Mouse (Mus musculus) limb, embryonic 12.5 days (tissue): ENCODE results near the gene BC004004. TPM values are rescaled to one million over a fixed set of nuclear protein-coding genes. Genes with fewer than 3 reads are reported as not detected.
"Not testable (repeated sequence)": the region's sequence is repeated elsewhere in the genome, so short reads cannot be mapped to it uniquely, and the experiment has no call there.

Experiments
- ATAC-seq: fragments of 200-750 bp; cut with Nextera tagmentation; 2 replicates; pipeline ENCODE4 v1.8.0; 2017; ENCODE audit warnings: low read depth, moderate TSS enrichment; ENCODE audit not compliant: insufficient number of reproducible peaks, insufficient read depth, low FRiP score, low TSS enrichment
- H3K27ac ChIP-seq: fragments of 300-500 bp; sonication (generic); 2 replicates; pipeline ENCODE4 v1.5.1; 2016; ENCODE audit warnings: mild to moderate bottlenecking, moderate library complexity
- H3K27me3 ChIP-seq: fragments of 300-500 bp; sonication (generic); 2 replicates; pipeline ENCODE4 v1.6.1; 2016; ENCODE audit warnings: mild to moderate bottlenecking, moderate library complexity
- H3K36me3 ChIP-seq: fragments of 300-500 bp; sonication (generic); 2 replicates; pipeline ENCODE4 v1.6.1; 2016; ENCODE audit warnings: mild to moderate bottlenecking, moderate library complexity
- H3K4me1 ChIP-seq: fragments of 300-500 bp; sonication (generic); replicated peaks from 2 replicates; pipeline ENCODE4 v1.6.1; 2016
- H3K4me2 ChIP-seq: fragments of 300-500 bp; sonication (generic); 2 replicates; pipeline ENCODE4 v1.6.1; 2016; ENCODE audit warnings: mild to moderate bottlenecking, moderate library complexity
- H3K4me3 ChIP-seq: fragments of 300-500 bp; sonication (generic); replicated peaks from 2 replicates; pipeline ENCODE4 v1.5.1; 2016; ENCODE audit warnings: mild to moderate bottlenecking
- H3K9ac ChIP-seq: fragments of 300-500 bp; sonication (generic); replicated peaks from 2 replicates; pipeline ENCODE4 v1.6.1; 2016; ENCODE audit warnings: mild to moderate bottlenecking, moderate library complexity
- H3K9me3 ChIP-seq: fragments of 300-500 bp; sonication (generic); 2 replicates; pipeline ENCODE4 v1.6.1; 2016; ENCODE audit warnings: mild to moderate bottlenecking, moderate library complexity
- WGBS: fragments of 180-500 bp; shearing (Covaris S2); methylation state at CpG from one replicate; pipeline ENCODE4 v1.1.7; 2016; 5-methylcytosine and 5-hydroxymethylcytosine counted together
- polyA plus RNA-seq: library from polyadenylated mRNA; unstranded; fragments of >200 nt; fragmentation: Nextera tagmentation; extraction: Ambion mirVana; gene quantifications from 2 replicates; pipeline ENCODE4 v1.2.1, GENCODE M21; 2016

BC004004 gene
- polyA plus RNA-seq, 1 experiment from 2014 or later: 52.8 TPM

DNA sequence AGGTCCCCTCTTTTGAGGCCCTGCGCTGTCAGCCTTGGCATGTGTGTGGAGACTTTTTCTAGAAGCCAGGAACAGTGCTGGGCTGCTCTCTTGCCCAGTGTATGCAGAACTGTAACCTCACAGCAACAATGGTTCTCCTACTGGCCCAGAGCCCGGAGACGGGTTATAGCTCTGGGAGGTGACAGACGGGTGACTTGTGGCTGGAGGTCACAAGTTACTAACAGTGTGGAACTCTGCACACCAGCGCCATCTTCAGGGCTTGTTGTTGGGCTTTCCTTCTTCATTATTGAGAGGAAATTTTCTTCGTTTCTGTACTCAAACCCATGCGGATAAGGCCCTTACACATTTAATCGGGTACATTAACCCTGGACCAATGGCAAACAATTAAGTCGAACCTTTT, 19.1 kb upstream of the BC004004 start:
- no peak overlapping the region for H3K4me2 ChIP-seq
- ATAC-seq: no peak
- H3K27ac ChIP-seq: no peak overlapping the region
- no peaks in the 10 kb centered on the region for H3K27me3 ChIP-seq
- peaks cover 27% of the 10 kb centered on the region for H3K4me1 ChIP-seq
- H3K36me3 ChIP-seq: peaks cover 56% of the 10 kb centered on the region
- H3K9me3 ChIP-seq: no peaks in the 10 kb centered on the region
- no peak overlapping the region for H3K4me3 ChIP-seq
- no peak overlapping the region for H3K9ac ChIP-seq
- WGBS: 63% methylated on average over 9 of the region's 9 CpGs

DNA sequence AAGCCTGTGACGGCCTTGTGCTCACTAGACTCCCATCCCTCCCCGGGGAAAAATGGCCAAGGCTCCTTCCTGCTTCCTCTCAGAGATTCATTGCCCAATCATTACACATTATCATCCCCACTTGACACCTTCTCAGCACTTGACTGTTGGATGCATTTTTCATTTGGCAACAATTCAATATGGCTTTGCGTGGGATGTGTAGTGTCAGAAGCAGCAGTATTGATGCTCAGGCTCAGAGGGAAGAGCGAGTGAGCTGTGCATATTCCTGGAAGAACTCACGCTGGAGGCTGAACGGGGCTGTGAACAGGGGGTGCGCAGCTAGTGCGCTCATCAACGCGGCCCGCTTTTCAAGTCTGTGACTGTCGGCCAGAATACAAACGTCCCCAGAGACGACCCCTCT, 17.6 kb upstream of the BC004004 start:
- ATAC-seq, H3K4me2 ChIP-seq, H3K9ac ChIP-seq, H3K9me3 ChIP-seq, H3K27ac ChIP-seq, H3K27me3 ChIP-seq, H3K4me3 ChIP-seq: not testable (repeated sequence)
- Histone ChIP-seq H3K36me3 (peaks cover 69% of the 10 kb centered on the region), H3K4me1 (peaks cover 12% of the 10 kb centered on the region)
- 91% methylated on average over 14 of the region's 14 CpGs for WGBS

- 82% methylated on average over 15 of the region's 15 CpGs for whole genome bisulfite sequencing
- no peaks in the 10 kb centered on the region for H3K27me3 ChIP-seq
- H3K4me1 ChIP-seq: peaks cover 9% of the 10 kb centered on the region; the same call in 1 of the 2 replicates
- no peak overlapping the region for H3K9ac ChIP-seq
- no peak overlapping the region for H3K4me3 ChIP-seq
- H3K4me2 ChIP-seq: no peak overlapping the region
- H3K27ac ChIP-seq: no peak overlapping the region
- peaks cover 77% of the 10 kb centered on the region for H3K36me3 ChIP-seq
- no peaks in the 10 kb centered on the region for H3K9me3 ChIP-seq
- no peak for ATAC-seq
Observed at GRCm38 (mm10) chr17:29251608-29252390, 16.8 kb upstream of the BC004004 start.

GRCm38 (mm10) chr17:29253236-29253635, 15.4 kb upstream of the BC004004 start:
- no peak for ATAC-seq
- WGBS: 88% methylated on average over 2 of the region's 2 CpGs

DNA sequence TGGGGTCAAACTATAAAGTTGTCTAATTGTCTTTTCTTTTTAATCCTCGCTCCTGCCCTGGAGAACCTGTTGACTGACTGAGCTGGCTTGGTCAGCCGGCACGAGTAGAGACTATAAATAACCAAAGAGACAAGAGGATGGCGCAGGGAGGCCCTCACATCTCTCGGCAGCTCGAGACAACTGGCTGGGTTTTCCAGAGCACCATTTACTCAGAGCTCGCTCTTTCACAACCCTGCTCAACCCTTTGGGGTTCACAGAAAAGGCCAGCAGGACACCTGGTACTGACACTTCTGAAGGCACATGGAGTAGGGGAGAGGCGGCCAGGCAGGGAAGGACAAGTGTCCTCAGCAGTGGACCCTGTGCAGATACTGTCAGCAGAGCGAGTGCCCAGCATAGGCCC, 14.9 kb upstream of the BC004004 start:
- Histone ChIP-seq H3K27me3 (no peaks in the 10 kb centered on the region), H3K9me3 (no peaks in the 10 kb centered on the region), H3K4me3 (no peak overlapping the region), H3K4me1 (peaks cover 20% of the 10 kb centered on the region), H3K4me2 (no peak overlapping the region), H3K9ac (no peak overlapping the region), H3K27ac (no peak overlapping the region), H3K36me3 (peaks cover 93% of the 10 kb centered on the region)
- WGBS: 68% methylated on average over 9 of the region's 9 CpGs
- ATAC-seq: no peak

More at GRCm38 (mm10) chr17:29253236-29253635, 15.4 kb upstream of the BC004004 start:
- H3K27me3 ChIP-seq: no peaks in the 10 kb centered on the region
- no peak overlapping the region for H3K9ac ChIP-seq
- no peak overlapping the region for H3K4me2 ChIP-seq
- peaks cover 15% of the 10 kb centered on the region; the same call in 1 of the 2 replicates for H3K4me1 ChIP-seq
- no peak overlapping the region for H3K4me3 ChIP-seq
- H3K27ac ChIP-seq: no peak overlapping the region
- peaks cover 91% of the 10 kb centered on the region for H3K36me3 ChIP-seq
- no peaks in the 10 kb centered on the region for H3K9me3 ChIP-seq

DNA sequence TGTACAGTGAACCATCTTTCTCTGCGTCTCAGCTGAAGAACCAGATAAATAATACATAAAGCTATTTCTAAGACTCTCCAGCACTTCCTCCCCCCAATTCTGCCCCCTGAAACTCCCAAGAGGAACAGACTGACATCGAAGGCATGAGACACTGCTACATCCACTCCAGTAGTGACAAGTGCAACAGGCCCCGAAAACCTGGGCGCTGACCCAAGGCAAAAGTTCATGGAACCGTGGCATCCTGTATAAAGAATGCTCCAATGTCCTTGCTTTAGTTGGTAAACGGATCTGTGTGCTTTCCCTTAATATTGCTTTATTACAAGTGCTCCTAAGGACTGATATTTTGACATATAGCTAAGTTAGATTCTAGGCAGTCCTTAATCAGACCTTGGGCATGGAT, 13.8 kb upstream of the BC004004 start:
- not testable (repeated sequence) for H3K4me2 ChIP-seq, H3K27me3 ChIP-seq, H3K27ac ChIP-seq, H3K4me3 ChIP-seq, H3K9me3 ChIP-seq, ATAC-seq, H3K9ac ChIP-seq
- 91% methylated on average over 6 of the region's 6 CpGs for WGBS
- Histone ChIP-seq H3K36me3 (peaks cover 94% of the 10 kb centered on the region), H3K4me1 (peaks cover 29% of the 10 kb centered on the region)

- peak overlapping the region; percentile 40; the same call in 1 of the 2 replicates for H3K9ac ChIP-seq
- H3K36me3 ChIP-seq: peaks cover 94% of the 10 kb centered on the region
- H3K9me3 ChIP-seq: no peaks in the 10 kb centered on the region
- H3K27me3 ChIP-seq: no peaks in the 10 kb centered on the region
- H3K4me3 ChIP-seq: no peak overlapping the region
- 0 out of 2 replicates have a peak overlapping the region, but pooled peaks have one; percentile 13 for H3K27ac ChIP-seq
- no peak for ATAC-seq
- peaks cover 40% of the 10 kb centered on the region for H3K4me1 ChIP-seq
- 75% methylated on average over 6 of the region's 6 CpGs for WGBS
- no peak overlapping the region for H3K4me2 ChIP-seq
Observed at GRCm38 (mm10) chr17:29256507-29256906, 12.1 kb upstream of the BC004004 start.

DNA sequence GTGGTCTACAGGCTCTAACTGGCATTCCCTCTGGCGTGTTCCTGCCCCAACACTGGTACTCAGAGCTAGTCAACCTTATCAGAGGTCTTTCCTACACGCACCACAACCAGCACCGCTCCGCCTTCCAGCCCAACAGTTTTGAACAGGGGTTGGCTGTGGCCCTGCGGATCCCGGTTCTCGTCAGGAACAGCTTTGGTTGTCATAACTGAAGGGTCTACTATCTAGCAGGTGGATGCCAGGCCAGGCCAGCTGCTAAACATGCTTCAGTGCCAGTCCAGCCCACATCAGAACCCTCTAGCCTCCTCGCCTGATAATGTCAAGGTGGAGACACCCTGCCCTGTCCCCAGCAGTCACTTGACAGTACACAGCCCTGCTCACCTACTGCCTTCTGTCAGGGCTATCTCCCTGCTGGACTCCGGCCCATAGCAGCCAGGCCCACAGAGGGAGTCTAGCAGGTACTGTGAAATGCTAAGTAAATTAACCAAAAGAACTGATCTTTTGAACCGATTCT, 11.5 kb upstream of the BC004004 start:
- H3K9me3 ChIP-seq: no peaks in the 10 kb centered on the region
- no peak overlapping the region for H3K9ac ChIP-seq
- WGBS: 96% methylated on average over 10 of the region's 10 CpGs
- no peak overlapping the region for H3K27ac ChIP-seq
- no peak overlapping the region for H3K4me2 ChIP-seq
- no peak overlapping the region for H3K4me3 ChIP-seq
- peaks cover 94% of the 10 kb centered on the region for H3K36me3 ChIP-seq
- no peak for ATAC-seq
- peaks cover 45% of the 10 kb centered on the region for H3K4me1 ChIP-seq
- no peaks in the 10 kb centered on the region for H3K27me3 ChIP-seq

GRCm38 (mm10) chr17:29258025-29258558, 10.5 kb upstream of the BC004004 start:
- H3K4me1 ChIP-seq: peaks cover 50% of the 10 kb centered on the region
- H3K9ac ChIP-seq: 0 out of 2 replicates have a peak overlapping the region, but pooled peaks have one; percentile 31
- H3K9me3 ChIP-seq: no peaks in the 10 kb centered on the region
- 0 out of 2 replicates have a peak overlapping the region, but pooled peaks have one; percentile 59 for H3K27ac ChIP-seq
- no peak overlapping the region for H3K4me3 ChIP-seq
- H3K27me3 ChIP-seq: no peaks in the 10 kb centered on the region
- H3K4me2 ChIP-seq: no peak overlapping the region
- ATAC-seq: no peak
- WGBS: 59% methylated on average over 10 of the region's 10 CpGs
- peaks cover 83% of the 10 kb centered on the region for H3K36me3 ChIP-seq

GRCm38 (mm10) chr17:29258921-29259320, 9.7 kb upstream of the BC004004 start:
- H3K36me3 ChIP-seq: peaks cover 79% of the 10 kb centered on the region
- no peak overlapping the region for H3K9ac ChIP-seq
- no peak overlapping the region for H3K27ac ChIP-seq

GRCm38 (mm10) chr17:29259489-29259888, 9.1 kb upstream of the BC004004 start:
- H3K9ac ChIP-seq: no peak overlapping the region; the same call in 1 of the 2 replicates
- H3K27me3 ChIP-seq: no peaks in the 10 kb centered on the region
- H3K4me3 ChIP-seq: no peak overlapping the region
- peaks cover 73% of the 10 kb centered on the region for H3K36me3 ChIP-seq
- no peak for ATAC-seq
- H3K9me3 ChIP-seq: no peaks in the 10 kb centered on the region
- H3K4me1 ChIP-seq: peaks cover 52% of the 10 kb centered on the region
- no peak overlapping the region for H3K27ac ChIP-seq
- no peak overlapping the region for H3K4me2 ChIP-seq
- WGBS: 11% methylated on average over 3 of the region's 3 CpGs

More at GRCm38 (mm10) chr17:29258921-29259320, 9.7 kb upstream of the BC004004 start:
- no peak for ATAC-seq
- no peak overlapping the region for H3K4me2 ChIP-seq
- H3K27me3 ChIP-seq: no peaks in the 10 kb centered on the region
- H3K9me3 ChIP-seq: no peaks in the 10 kb centered on the region
- H3K4me3 ChIP-seq: no peak overlapping the region
- 97% methylated on average over 2 of the region's 2 CpGs for WGBS
- H3K4me1 ChIP-seq: peaks cover 48% of the 10 kb centered on the region
